ENCODE assay signal across 11 mouse cellular contexts in the genomic region with DNA sequence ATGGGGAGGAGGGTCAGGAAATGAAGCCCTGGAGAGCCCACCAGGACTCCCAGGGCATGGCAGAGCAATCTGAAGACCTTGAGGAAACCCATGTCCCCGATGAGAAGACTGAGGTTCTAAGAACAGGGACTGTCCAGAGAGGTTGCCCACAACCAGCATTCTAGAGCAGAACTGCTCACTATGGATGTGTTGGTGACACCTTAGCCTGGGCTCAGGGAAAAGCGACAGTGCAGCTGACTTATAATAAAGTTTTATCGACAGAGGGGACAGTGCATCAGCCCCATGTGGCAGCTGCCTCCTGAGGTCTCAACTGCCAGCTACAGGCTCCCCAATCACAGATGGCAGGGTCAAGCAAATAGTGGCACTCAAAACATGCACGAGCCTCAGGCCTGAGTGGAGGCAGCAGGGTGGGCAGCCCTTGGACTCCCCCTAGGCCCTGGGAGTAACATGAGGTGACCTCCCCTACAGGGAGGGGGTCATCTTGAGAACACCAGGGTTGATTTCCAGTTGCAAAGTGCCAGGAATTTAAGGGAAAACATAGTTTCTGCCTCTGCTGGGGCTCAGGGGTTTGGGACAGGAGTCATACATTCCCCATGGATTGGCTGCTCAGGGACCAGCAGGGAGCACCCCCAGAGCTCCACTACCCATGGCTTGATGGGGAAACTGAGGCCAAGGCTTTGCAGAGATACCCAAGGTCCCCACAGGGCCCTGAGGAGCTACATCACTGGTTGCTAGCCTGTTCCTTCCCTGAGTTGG. TPM values are rescaled to one million over a fixed set of nuclear protein-coding genes. Genes with fewer than 3 reads are reported as not detected.
A peak's percentile ranks its signal among the peaks of the same experiment; 100 is the strongest.
DNase-seq lines count a peak whose midpoint lies in the region; ATAC-seq and TF ChIP-seq lines count a peak whose summit lies in the region.
"Had no signal": no experiment of that assay in that cellular context is flagged by ENCODE, and none has a peak within 500 bp of the region (broad histone marks: within the 10 kb centered on the region; RNA-seq: fewer than 3 reads in every experiment).

No protein-coding gene starts in this region.

- DNase-seq in frontal cortex, postnatal 10 days (ENCODE audit: low spot score in 2 of 2), result peak; percentile 7 to 11
- no peak for DNase-seq in frontal cortex, postnatal 25 days (ENCODE audit: low spot score in 2 of 2)
- peak; percentile 0 for DNase-seq in lung, postnatal 14 days
- DNase-seq in lung, postnatal 25 days (ENCODE audit: low spot score), result no peak
- peak; percentile 4 for DNase-seq in brain, adult 2 months (ENCODE audit: low read depth, low spot score)
- DNase-seq in heart, postnatal 0 days (ENCODE audit: low spot score), result no peak
- DNase-seq in midbrain, postnatal 0 days (ENCODE audit: low spot score), result no peak

- H3K27me3 ChIP-seq in heart, postnatal 0 days (ENCODE audit: control insufficient read depth, insufficient read depth, low read length), result no peaks in the 10 kb centered on the region
- H3K27me3 ChIP-seq in midbrain, postnatal 0 days (ENCODE audit: insufficient read depth, low read length), result no peaks in the 10 kb centered on the region

- peak overlapping the region; percentile 22; the same call in 1 of the 2 replicates for H3K27ac ChIP-seq in heart, postnatal 0 days (ENCODE audit: low read depth)
- H3K27ac ChIP-seq in midbrain, postnatal 0 days (ENCODE audit: low read depth, low read length), result no peak overlapping the region
- H3K27ac ChIP-seq: neural tube, embryonic 12.5 days had no signal

- peaks cover 56% of the 10 kb centered on the region for H3K4me1 ChIP-seq in heart, postnatal 0 days (ENCODE audit: control insufficient read depth, insufficient read depth)
- peaks cover 3% of the 10 kb centered on the region; the same call in 1 of the 2 replicates for H3K4me1 ChIP-seq in midbrain, postnatal 0 days (ENCODE audit: insufficient read depth, low read length)

- H3K36me3 ChIP-seq in heart, postnatal 0 days (replicated peaks; ENCODE audit: control insufficient read depth, insufficient read depth, low read length), result peaks cover 17% of the 10 kb centered on the region
- 0 out of 2 replicates have a peak, but pooled peaks cover 12% of the 10 kb centered on the region for H3K36me3 ChIP-seq in midbrain, postnatal 0 days (ENCODE audit: insufficient read depth, low read length)

- no peak for ATAC-seq in heart, postnatal 0 days (ENCODE audit: insufficient read depth, low read depth)
- no peak for ATAC-seq in CD4-positive, CD25-positive, alpha-beta regulatory T cell, adult 4 months
- ATAC-seq in midbrain, postnatal 0 days (ENCODE audit: low FRiP score), result no peak
- ATAC-seq: hindbrain, embryonic 16.5 days had no signal

- no peaks in the 10 kb centered on the region for H3K9me3 ChIP-seq in heart, postnatal 0 days (replicated peaks; ENCODE audit: control insufficient read depth, low read length)
- H3K9me3 ChIP-seq in midbrain, postnatal 0 days (ENCODE audit: low read length), result no peaks in the 10 kb centered on the region
- H3K9me3 ChIP-seq: neural tube, embryonic 12.5 days had no signal

- TF ChIP-seq EP300 in heart, postnatal 0 days (IDR thresholded peaks at IDR 0.05; ENCODE audit: low read depth), result no peak

- TF ChIP-seq CTCF in heart, postnatal 0 days (IDR thresholded peaks at IDR 0.05; ENCODE audit: low read depth), result no peak
- TF ChIP-seq CTCF in midbrain, postnatal 0 days (IDR thresholded peaks at IDR 0.05), result no peak

- no peak overlapping the region for H3K9ac ChIP-seq in heart, postnatal 0 days (replicated peaks; ENCODE audit: low read depth, low read length)
- H3K9ac ChIP-seq in midbrain, postnatal 0 days (replicated peaks; ENCODE audit: low read length, poor library complexity, severe bottlenecking), result no peak overlapping the region

- no peak overlapping the region for H3K4me3 ChIP-seq in heart, postnatal 0 days (ENCODE audit: low read depth, low read length)
- H3K4me3 ChIP-seq in midbrain, postnatal 0 days (ENCODE audit: low read depth, low read length), result no peak overlapping the region
- H3K4me3 ChIP-seq: neural tube, embryonic 12.5 days had no signal

- WGBS in heart, postnatal 0 days, result 73% methylated on average over 4 of the region's 4 CpGs
- 85% methylated on average over 4 of the region's 4 CpGs for WGBS in midbrain, postnatal 0 days

- H3K4me2 ChIP-seq in heart, postnatal 0 days (ENCODE audit: low read depth, low read length), result no peak overlapping the region
- no peak overlapping the region for H3K4me2 ChIP-seq in midbrain, postnatal 0 days (ENCODE audit: low read depth, low read length, poor library complexity, severe bottlenecking)
- H3K4me2 ChIP-seq: neural tube, embryonic 12.5 days had no signal

RNA-seq across cellular contexts. Expression of gene Smim24, which starts 28.4 kb away (rescaled TPM):
- total RNA-seq in heart, postnatal 0 days (2014; rRNA removed; ENCODE audit: low replicate concordance), result 6.6 and 7.8 TPM in 2 replicates
- polyA plus RNA-seq in heart, postnatal 0 days (2015; fragmentation: Nextera tagmentation; extraction: Ambion mirVana), result 3.3 and 3.8 TPM in 2 replicates
- polyA plus RNA-seq in CD4-positive, CD25-positive, alpha-beta regulatory T cell, adult 4 months (2017; shearing (Covaris generic)), result 10 to 100 TPM in 1 of 2 experiments, 1 to 10 TPM in 1; 9.0 to 10.8 TPM
- 1.5 and 1.7 TPM in 2 replicates for total RNA-seq in midbrain, postnatal 0 days (2014; rRNA removed)
- polyA plus RNA-seq in midbrain, postnatal 0 days (2015; fragmentation: Nextera tagmentation; extraction: Ambion mirVana), result 1.1 and 2.0 TPM in 2 replicates
- total RNA-seq: gastrocnemius, adult 8-10 months had no signal

RNA-seq across cellular contexts. Expression of gene Gm48552, which starts 32.4 kb away (rescaled TPM):
- not detected in 2 replicates for total RNA-seq in heart, postnatal 0 days (2014; rRNA removed; ENCODE audit: low replicate concordance)
- polyA plus RNA-seq in heart, postnatal 0 days (2015; fragmentation: Nextera tagmentation; extraction: Ambion mirVana), result 0.45 and 0.70 TPM in 2 replicates
- polyA plus RNA-seq in CD4-positive, CD25-positive, alpha-beta regulatory T cell, adult 4 months (2017; shearing (Covaris generic)), result 1 to 10 TPM in 1 of 2 experiments, under 1 TPM in 1; 0.71 to 2.3 TPM
- total RNA-seq in midbrain, postnatal 0 days (2014; rRNA removed), result 6.6 TPM in 1 of 2 replicates, not detected in the other
- polyA plus RNA-seq in midbrain, postnatal 0 days (2015; fragmentation: Nextera tagmentation; extraction: Ambion mirVana), result 1.6 and 3.9 TPM in 2 replicates

RNA-seq across cellular contexts. Expression of gene Nfic, which starts 34.2 kb away (rescaled TPM):
- total RNA-seq in heart, postnatal 0 days (2014; rRNA removed; ENCODE audit: low replicate concordance), result 24.6 and 47.6 TPM in 2 replicates
- 73.7 and 77.9 TPM in 2 replicates for polyA plus RNA-seq in heart, postnatal 0 days (2015; fragmentation: Nextera tagmentation; extraction: Ambion mirVana)
- 10 to 100 TPM; 14.2 to 19.2 TPM for polyA plus RNA-seq in CD4-positive, CD25-positive, alpha-beta regulatory T cell, adult 4 months (2017; shearing (Covaris generic))
- 16.2 and 17.4 TPM in 2 replicates for total RNA-seq in midbrain, postnatal 0 days (2014; rRNA removed)
- polyA plus RNA-seq in midbrain, postnatal 0 days (2015; fragmentation: Nextera tagmentation; extraction: Ambion mirVana), result 19.1 and 21.3 TPM in 2 replicates

RNA-seq across cellular contexts. Expression of gene Gm48551, which starts 37.0 kb away (rescaled TPM):
- total RNA-seq in heart, postnatal 0 days (2014; rRNA removed; ENCODE audit: low replicate concordance), result 0.11 TPM in 1 of 2 replicates, not detected in the other
- 0.43 and 1.1 TPM in 2 replicates for polyA plus RNA-seq in heart, postnatal 0 days (2015; fragmentation: Nextera tagmentation; extraction: Ambion mirVana)
- 1 to 10 TPM; 2.2 to 3.7 TPM for polyA plus RNA-seq in CD4-positive, CD25-positive, alpha-beta regulatory T cell, adult 4 months (2017; shearing (Covaris generic))
- 0.88 and 2.7 TPM in 2 replicates for total RNA-seq in midbrain, postnatal 0 days (2014; rRNA removed)
- polyA plus RNA-seq in midbrain, postnatal 0 days (2015; fragmentation: Nextera tagmentation; extraction: Ambion mirVana), result 5.8 and 10.2 TPM in 2 replicates

RNA-seq across cellular contexts. Expression of gene Dohh, which starts 37.0 kb away (rescaled TPM):
- 123 and 139 TPM in 2 replicates for total RNA-seq in heart, postnatal 0 days (2014; rRNA removed; ENCODE audit: low replicate concordance)
- 75.2 and 77.6 TPM in 2 replicates for polyA plus RNA-seq in heart, postnatal 0 days (2015; fragmentation: Nextera tagmentation; extraction: Ambion mirVana)
- 10 to 100 TPM in 1 of 2 experiments, 1 to 10 TPM in 1; 9.4 to 13.9 TPM for polyA plus RNA-seq in CD4-positive, CD25-positive, alpha-beta regulatory T cell, adult 4 months (2017; shearing (Covaris generic))
- 120 and 132 TPM in 2 replicates for total RNA-seq in midbrain, postnatal 0 days (2014; rRNA removed)
- 95.8 and 115 TPM in 2 replicates for polyA plus RNA-seq in midbrain, postnatal 0 days (2015; fragmentation: Nextera tagmentation; extraction: Ambion mirVana)

Comparison
In these comparisons a context has a peak if more than half of its experiments do, and no peak if none do; other contexts are left out.
1. DNase-seq: peak in frontal cortex, postnatal 10 days (2 of 2), lung, postnatal 14 days (single experiment) and brain, adult 2 months (single experiment); none in frontal cortex, postnatal 25 days (0 of 2), lung, postnatal 25 days (single experiment), heart, postnatal 0 days (single experiment) and midbrain, postnatal 0 days (single experiment).